8 mouse cellular contexts compared by ENCODE assay signal in the genomic region with DNA sequence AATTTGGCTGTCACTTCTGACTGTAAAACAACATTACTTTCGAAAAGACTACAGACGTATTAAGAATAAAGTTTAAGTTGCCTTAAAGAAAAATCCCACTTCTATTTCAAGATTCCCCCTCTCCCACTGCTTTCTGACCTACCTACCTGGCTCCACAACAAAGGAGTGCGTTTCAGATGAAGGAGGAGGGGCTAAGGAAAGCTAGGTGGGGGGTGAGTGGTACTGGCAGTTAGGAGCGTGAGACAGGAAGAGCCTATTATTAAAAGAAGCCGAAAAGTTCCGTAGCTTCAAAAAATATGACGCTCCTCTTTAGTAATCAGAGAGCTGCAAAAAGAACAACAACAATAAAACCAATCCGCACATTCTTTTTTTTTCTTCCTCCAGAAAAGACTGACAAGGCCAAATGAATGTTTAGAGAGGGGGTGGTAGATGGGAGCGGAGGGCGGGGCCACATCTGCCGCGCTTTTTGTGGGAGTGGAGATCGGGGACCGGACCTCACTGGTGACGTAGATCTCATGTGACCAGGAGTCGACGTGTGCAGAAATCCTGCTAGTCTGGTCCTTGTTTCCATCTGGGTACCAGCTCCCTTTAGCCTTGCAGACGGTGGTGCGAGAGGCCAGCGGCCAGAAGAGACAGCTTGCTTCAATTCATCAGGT. TPM values are rescaled to one million over a fixed set of nuclear protein-coding genes. Genes with fewer than 3 reads are reported as not detected.
A peak's percentile ranks its signal among the peaks of the same experiment; 100 is the strongest.
DNase-seq lines count a peak whose midpoint lies in the region; ATAC-seq and TF ChIP-seq lines count a peak whose summit lies in the region.

Gene Tceal9, plus strand, starts transcription at position 506 of the 656 bp plus-strand sequence.

- DNase-seq in 416B (ENCODE audit: low read depth) (peak; percentile 83), liver (peak; percentile 86)
- DNase-seq in heart, embryonic 10.5 days (ENCODE audit: low spot score), result peak; percentile 94
- DNase-seq in spleen, postnatal 4 days (ENCODE audit: low spot score in 2 of 2), result peak; percentile 71 to 76

- H3K27ac ChIP-seq in bone marrow macrophage, adult 2 months (ENCODE audit: insufficient read depth, low read depth, low read length), result peak within 1 kb of the TSS; percentile 68
- H3K27ac ChIP-seq in embryonic fibroblast, embryonic 13.5 days (ENCODE audit: insufficient read depth, low read length), result peak within 1 kb of the TSS; percentile 82
- H3K27ac ChIP-seq in heart, embryonic 10.5 days, result peak within 1 kb of the TSS; percentile 91
- H3K27ac ChIP-seq in kidney, embryonic 15.5 days, result peak within 1 kb of the TSS; percentile 88

- no peaks in the 10 kb centered on the region for H3K9me3 ChIP-seq in heart, embryonic 10.5 days
- H3K9me3 ChIP-seq in kidney, embryonic 15.5 days (replicated peaks), result no peaks in the 10 kb centered on the region

- H3K36me3 ChIP-seq in heart, embryonic 10.5 days, result peaks cover 12% of the 10 kb centered on the region; the same call in 1 of the 2 replicates
- H3K36me3 ChIP-seq in kidney, embryonic 15.5 days, result peaks cover 11% of the 10 kb centered on the region; the same call in 1 of the 2 replicates

- H3K9ac ChIP-seq in kidney, embryonic 15.5 days, result peak within 1 kb of the TSS; percentile 56

- TF ChIP-seq CTCF in bone marrow macrophage, adult 2 months (IDR thresholded peaks at IDR 0.05; ENCODE audit: low read depth, low read length), result no peak
- no peak for TF ChIP-seq CTCF in embryonic fibroblast, embryonic 13.5 days (IDR thresholded peaks at IDR 0.05; ENCODE audit: borderline replicate concordance, insufficient read depth, low read length)

- peak within 1 kb of the TSS; percentile 84 for H3K4me3 ChIP-seq in bone marrow macrophage, adult 2 months (ENCODE audit: insufficient read depth, low read length)
- peak within 1 kb of the TSS; percentile 68 for H3K4me3 ChIP-seq in embryonic fibroblast, embryonic 13.5 days (ENCODE audit: insufficient read depth, low read length)
- H3K4me3 ChIP-seq in heart, embryonic 10.5 days, result peak within 1 kb of the TSS; percentile 64
- peak within 1 kb of the TSS; percentile 61 for H3K4me3 ChIP-seq in kidney, embryonic 15.5 days (replicated peaks)

- H3K4me1 ChIP-seq in bone marrow macrophage, adult 2 months (ENCODE audit: control insufficient read depth, insufficient read depth, low read length), result 0 out of 2 replicates have a peak, but pooled peaks cover 3% of the 10 kb centered on the region
- no peaks in the 10 kb centered on the region; the same call in 1 of the 2 replicates for H3K4me1 ChIP-seq in embryonic fibroblast, embryonic 13.5 days (ENCODE audit: control insufficient read depth, insufficient read depth, low read length)
- no peaks in the 10 kb centered on the region for H3K4me1 ChIP-seq in heart, embryonic 10.5 days
- H3K4me1 ChIP-seq in kidney, embryonic 15.5 days, result no peaks in the 10 kb centered on the region

- no peaks in the 10 kb centered on the region for H3K27me3 ChIP-seq in heart, embryonic 10.5 days (ENCODE audit: insufficient read depth, poor library complexity, severe bottlenecking)
- H3K27me3 ChIP-seq in kidney, embryonic 15.5 days, result peaks cover 5% of the 10 kb centered on the region; the same call in 1 of the 2 replicates

- no peak for TF ChIP-seq POLR2A in bone marrow macrophage, adult 2 months (IDR thresholded peaks at IDR 0.05; ENCODE audit: borderline replicate concordance, low read depth, low read length)
- peak; percentile 98 for TF ChIP-seq POLR2A in embryonic fibroblast, embryonic 13.5 days (IDR thresholded peaks at IDR 0.05; ENCODE audit: low read depth, low read length)

- peak; percentile 95 for ATAC-seq in kidney, embryonic 15.5 days (replicated peaks; ENCODE audit: low FRiP score)
- ATAC-seq in monocyte, adult 5-6 weeks (replicated peaks; ENCODE audit: insufficient number of reproducible peaks, low FRiP score, low TSS enrichment, poor library complexity, severe bottlenecking), result peak; percentile 73; the same call in 1 of the 2 replicates

- peak within 1 kb of the TSS; percentile 51 for H3K4me2 ChIP-seq in kidney, embryonic 15.5 days

- 24% methylated on average over 20 of the region's 20 CpGs for WGBS in heart, embryonic 10.5 days
- WGBS in kidney, embryonic 15.5 days, result 29% methylated on average over 20 of the region's 20 CpGs

RNA-seq across cellular contexts. Expression of gene Tceal9, which starts in this region (rescaled TPM):
- 101 and 128 TPM in 2 replicates for polyA plus RNA-seq in bone marrow macrophage, adult 2 months (2012; ENCODE audit: insufficient read depth, insufficient read length, missing spikeins)
- 254 and 302 TPM in 2 replicates for polyA plus RNA-seq in embryonic fibroblast, embryonic 13.5 days (2011; ENCODE audit: insufficient read length, low read depth, missing spikeins)
- polyA plus RNA-seq in heart, embryonic 10.5 days (2016; fragmentation: Nextera tagmentation; extraction: Ambion mirVana), result 514 and 610 TPM in 2 replicates
- polyA plus RNA-seq in kidney, embryonic 15.5 days (2015; fragmentation: Nextera tagmentation; extraction: Ambion mirVana), result 477 and 518 TPM in 2 replicates
- total RNA-seq in monocyte, adult 5-6 weeks (2017), result 77.6 to 89.2 TPM (median 85.4 TPM) in 3 replicates

Comparison
In these comparisons a context has a peak if more than half of its experiments do, and no peak if none do; other contexts are left out.
1. Peak in every context shown above with its lines: DNase-seq, ATAC-seq, H3K4me3 ChIP-seq and H3K27ac ChIP-seq.